Mouse (Mus musculus): ENCODE measurements around the gene Sh3bgrl2.

- TF ChIP-seq GATA1 (IDR thresholded peaks at IDR 0.05; ENCODE audit: low read length) (no peak), TAL1 (IDR thresholded peaks at IDR 0.05; ENCODE audit: low read length) (no peak)
Observed at GRCm38 (mm10) chr9:83540492-83540857, 7.7 kb upstream of the Sh3bgrl2 start.
